Mouse (Mus musculus) testis, postnatal 14 days (tissue): ENCODE data around the gene Pid1.
"Not testable (repeated sequence)": the region's sequence is repeated elsewhere in the genome, so short reads cannot be mapped to it uniquely, and the experiment has no call there.

Experiments used
- DNase-seq: peaks from one replicate; pipeline ENCODE4 v3.0.0; 2021; ENCODE audit warnings: low spot score

Pid1 gene

GRCm38 (mm10) chr1:84272951-84273350 lies 91.0 kb downstream of the Pid1 start:
- DNase-seq, result no peak

- DNase-seq, result no peak
Measured at GRCm38 (mm10) chr1:84271712-84272200, 92.2 kb downstream of the Pid1 start.

GRCm38 (mm10) chr1:84257656-84258055 lies 106.3 kb downstream of the Pid1 start:
- DNase-seq, result no peak

- DNase-seq, result no peak
Measured at GRCm38 (mm10) chr1:84254361-84254760, 109.6 kb downstream of the Pid1 start.

- no peak for DNase-seq
Measured at GRCm38 (mm10) chr1:84253838-84254237, 110.1 kb downstream of the Pid1 start.

- no peak for DNase-seq
Measured at GRCm38 (mm10) chr1:84251205-84251604, 112.8 kb downstream of the Pid1 start.

- DNase-seq, result no peak
Measured at GRCm38 (mm10) chr1:84250770-84251169, 113.2 kb downstream of the Pid1 start.

- DNase-seq, result no peak
Measured at GRCm38 (mm10) chr1:84249772-84250338, 114.1 kb downstream of the Pid1 start.

GRCm38 (mm10) chr1:84247111-84247510 lies 116.9 kb downstream of the Pid1 start:
- no peak for DNase-seq

GRCm38 (mm10) chr1:84241192-84241828 lies 122.7 kb downstream of the Pid1 start:
- DNase-seq, result no peak

- no peak for DNase-seq
Measured at GRCm38 (mm10) chr1:84240203-84240602, 123.8 kb downstream of the Pid1 start.

- no peak for DNase-seq
Measured at GRCm38 (mm10) chr1:84230431-84230830, 133.5 kb downstream of the Pid1 start.

- DNase-seq, result peak; percentile 35
Measured at GRCm38 (mm10) chr1:84225626-84226025, 138.4 kb downstream of the Pid1 start.

GRCm38 (mm10) chr1:84222051-84222450 lies 141.9 kb downstream of the Pid1 start:
- no peak for DNase-seq

- no peak for DNase-seq
Measured at GRCm38 (mm10) chr1:84218605-84219004, 145.4 kb downstream of the Pid1 start.

- DNase-seq, result no peak
Measured at GRCm38 (mm10) chr1:84217777-84218176, 146.2 kb downstream of the Pid1 start.

- DNase-seq, result no peak
Measured at GRCm38 (mm10) chr1:84211507-84211906, 152.5 kb downstream of the Pid1 start.

GRCm38 (mm10) chr1:84205746-84206145 lies 158.2 kb downstream of the Pid1 start:
- not testable (repeated sequence) for DNase-seq

- no peak for DNase-seq
Measured at GRCm38 (mm10) chr1:84203494-84203893, 160.5 kb downstream of the Pid1 start.

GRCm38 (mm10) chr1:84199890-84200289 lies 164.1 kb downstream of the Pid1 start:
- no peak for DNase-seq

GRCm38 (mm10) chr1:84198887-84199286 lies 165.1 kb downstream of the Pid1 start:
- DNase-seq, result no peak

- no peak for DNase-seq
Measured at GRCm38 (mm10) chr1:84192167-84192566, 171.8 kb downstream of the Pid1 start.

- no peak for DNase-seq
Measured at GRCm38 (mm10) chr1:84189446-84189845, 174.5 kb downstream of the Pid1 start.
